Mouse (Mus musculus) embryo, embryonic 9.5 days (tissue): Measurements from ENCODE around the gene Prrx2.

ENCODE experiments used
- DNase-seq: peaks from one replicate; pipeline ENCODE4 v3.0.0-alpha.2; 2017; ENCODE audit errors: extremely low spot score

Prrx2 gene

GRCm38 (mm10) chr2:30870863-30871262, 36.1 kb downstream of the Prrx2 start:
- no peak for DNase-seq

- DNase-seq: no peak
These were observed 37.9 kb downstream of the Prrx2 start for GRCm38 (mm10) chr2:30872669-30873068.

DNA sequence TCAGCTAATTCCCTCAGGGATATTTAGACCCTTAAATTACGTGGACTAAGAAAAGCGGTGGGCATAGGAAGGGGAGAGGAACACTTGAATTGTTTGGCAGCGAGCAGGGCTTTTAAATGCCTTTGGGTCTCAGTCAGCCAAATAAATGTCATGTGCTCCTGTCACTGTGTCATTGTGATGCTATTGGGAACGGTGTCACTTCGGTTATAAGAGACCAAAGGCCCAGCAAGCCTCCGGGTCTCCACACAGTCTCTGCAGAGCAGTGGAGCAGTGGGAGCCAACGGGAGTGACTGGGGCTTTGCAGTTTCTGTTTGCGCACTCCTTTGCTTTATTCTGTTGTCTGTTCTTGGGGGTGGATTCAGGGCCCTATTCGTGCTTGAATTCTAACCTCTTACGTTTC, 39.7 kb downstream of the Prrx2 start:
- DNase-seq: no peak

DNA sequence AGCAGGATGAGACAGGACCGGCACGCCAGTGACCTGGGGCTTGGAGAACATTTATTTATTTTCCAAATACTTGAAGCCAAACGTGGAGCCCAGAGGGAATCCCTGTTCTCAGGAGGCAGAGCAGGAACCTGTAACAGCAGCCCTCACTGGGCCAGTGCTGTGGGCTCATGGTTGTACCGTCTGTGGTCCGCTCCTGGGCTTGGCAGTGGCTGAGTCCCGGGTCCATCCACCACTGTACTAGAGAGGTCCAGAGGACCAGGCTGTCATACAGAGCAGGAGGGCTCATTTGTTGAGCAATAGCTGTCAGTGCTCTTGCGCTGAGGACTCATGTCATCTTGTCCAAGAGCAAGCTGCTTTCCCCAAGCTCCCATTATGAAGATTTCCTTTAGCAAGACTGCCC, 40.3 kb downstream of the Prrx2 start:
- no peak for DNase-seq

- DNase-seq: peak; percentile 40
These were observed 41.1 kb downstream of the Prrx2 start for GRCm38 (mm10) chr2:30875621-30876432.

DNA sequence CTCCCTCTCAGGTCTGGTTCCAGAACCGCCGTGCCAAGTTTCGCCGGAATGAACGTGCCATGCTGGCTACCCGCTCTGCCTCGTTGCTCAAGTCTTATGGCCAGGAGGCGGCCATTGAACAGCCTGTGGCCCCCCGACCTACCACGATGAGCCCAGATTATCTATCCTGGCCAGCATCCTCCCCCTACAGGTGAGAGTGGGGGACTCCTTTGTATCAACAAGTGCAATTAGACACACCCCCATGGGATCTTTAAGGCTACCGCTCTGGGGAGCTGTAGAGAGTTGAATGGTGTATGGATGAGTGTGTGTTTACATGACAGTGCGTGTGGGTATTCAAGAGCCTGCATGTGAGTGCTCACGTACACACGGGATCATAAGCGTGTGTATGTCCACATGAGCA, 44.7 kb downstream of the Prrx2 start:
- no peak for DNase-seq

GRCm38 (mm10) chr2:30881215-30881614, 46.4 kb downstream of the Prrx2 start:
- DNase-seq: no peak

DNA sequence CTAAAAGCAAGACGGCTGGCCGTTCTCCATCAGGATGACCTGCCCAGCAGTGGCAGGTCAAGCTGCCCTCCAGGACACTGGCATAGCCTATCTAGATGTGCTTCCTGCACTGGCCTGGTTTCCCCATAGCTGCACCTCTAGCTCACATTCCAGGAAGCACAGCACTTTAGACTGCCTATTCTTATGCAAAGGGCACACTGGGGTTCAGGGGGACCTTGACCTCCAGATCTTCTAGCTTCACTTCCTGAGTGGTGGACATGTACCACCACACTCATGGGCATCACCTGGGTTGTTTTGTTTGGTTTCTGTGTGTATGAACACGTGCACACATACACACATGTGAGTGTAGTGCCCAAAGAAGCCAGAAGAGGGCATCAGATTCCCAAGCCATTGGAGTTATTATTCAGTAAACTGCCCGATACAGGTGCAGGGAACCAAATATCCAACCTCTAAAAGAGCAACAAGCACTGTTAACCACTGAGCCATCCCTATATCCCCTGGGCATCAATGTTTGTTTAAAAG, 50.1 kb downstream of the Prrx2 start:
- no peak for DNase-seq

- DNase-seq: peak; percentile 56
These were observed 50.8 kb downstream of the Prrx2 start for GRCm38 (mm10) chr2:30885453-30886163.

GRCm38 (mm10) chr2:30891002-30891401, 56.2 kb downstream of the Prrx2 start:
- peak; percentile 76 for DNase-seq

DNA sequence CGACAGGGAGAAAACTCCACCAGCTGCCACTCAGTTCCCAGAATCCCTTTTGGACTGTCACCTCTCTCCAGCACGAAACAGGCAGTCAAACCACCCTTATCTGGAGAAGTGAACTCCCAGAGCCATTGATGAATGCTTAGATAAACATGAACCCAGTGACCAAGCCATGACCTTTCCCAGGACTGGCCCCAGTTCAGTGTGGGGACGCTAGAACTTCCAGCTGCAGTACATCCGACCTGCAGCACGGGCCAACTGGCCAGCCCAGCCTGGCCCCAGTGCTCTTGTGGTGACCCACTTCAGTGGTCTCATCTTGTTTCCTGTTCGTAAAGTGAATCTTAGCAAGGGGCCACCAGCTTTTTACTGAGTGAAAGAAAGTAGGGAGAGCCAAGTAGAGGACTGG, 58.6 kb downstream of the Prrx2 start:
- peak; percentile 73 for DNase-seq

DNA sequence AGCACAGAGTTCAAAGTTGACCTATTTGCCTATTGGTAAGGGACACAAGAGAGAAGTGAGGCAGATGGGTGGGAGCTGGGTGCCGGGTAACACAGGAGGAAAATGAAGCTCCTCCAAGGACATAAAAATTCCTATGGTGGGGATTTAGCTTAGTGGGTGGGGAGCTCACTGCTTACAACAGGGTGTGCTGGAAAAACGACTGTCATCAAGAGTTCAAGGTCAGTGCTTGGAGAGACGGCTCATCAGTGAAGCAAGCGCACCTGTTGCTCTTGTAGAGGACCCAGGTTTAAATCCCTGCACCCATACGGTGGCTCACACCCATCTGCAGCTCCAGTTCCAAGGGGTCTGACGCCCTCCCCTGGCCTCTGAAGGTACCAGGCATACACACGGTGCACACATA, 59.2 kb downstream of the Prrx2 start:
- no peak for DNase-seq

DNA sequence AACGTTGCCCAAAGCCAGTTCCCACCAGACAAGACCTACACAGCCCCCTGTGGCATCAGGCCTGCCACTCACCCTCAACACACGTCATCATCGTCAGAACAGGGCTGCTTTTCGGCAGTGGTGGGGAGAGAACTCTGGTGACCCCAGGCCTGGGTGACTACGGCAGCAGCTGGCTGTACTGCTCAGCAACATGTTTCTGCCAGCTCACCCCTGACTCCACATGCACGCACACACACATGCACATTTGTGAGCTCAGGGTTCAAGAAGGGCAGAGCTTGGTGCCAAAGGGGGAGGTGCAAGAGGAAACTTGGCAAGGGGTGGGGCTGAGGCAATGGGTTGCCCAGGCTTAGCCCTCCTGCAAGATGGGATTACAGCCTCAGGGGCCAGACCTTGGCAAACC, 62.5 kb downstream of the Prrx2 start:
- no peak for DNase-seq

DNA sequence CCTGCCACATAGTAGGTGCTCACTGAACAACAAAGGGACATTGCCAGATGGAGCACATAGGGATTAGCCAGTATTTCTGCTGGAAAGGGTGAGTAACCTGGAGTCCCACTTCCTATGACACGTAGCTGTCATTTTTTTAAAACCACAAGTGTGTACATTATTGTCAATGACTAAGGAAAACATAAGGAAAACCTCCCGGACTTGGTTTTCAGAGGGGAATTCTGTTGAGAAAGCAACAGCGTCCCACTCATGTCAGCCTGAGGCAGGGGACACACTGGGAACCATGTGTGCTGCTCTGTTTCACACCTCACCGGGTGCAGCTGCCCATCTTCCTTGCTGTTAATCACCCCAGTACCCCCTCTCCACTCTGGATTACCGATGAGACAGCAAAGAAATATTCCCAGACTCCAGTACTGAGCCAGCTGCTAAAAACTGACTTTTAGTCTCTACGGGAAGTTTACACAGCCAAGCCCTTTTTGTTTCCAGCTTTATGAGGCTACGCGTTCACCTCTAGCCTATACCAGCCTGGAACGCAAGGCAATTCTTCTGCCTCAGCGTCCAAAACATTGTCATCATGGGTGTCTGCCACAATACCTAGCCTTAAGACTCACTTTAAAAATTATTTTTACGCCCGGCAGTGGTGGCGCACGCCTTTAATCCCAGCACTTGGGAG, 64.8 kb downstream of the Prrx2 start:
- DNase-seq: no peak

GRCm38 (mm10) chr2:30901646-30902160, 66.9 kb downstream of the Prrx2 start:
- no peak for DNase-seq

- no peak for DNase-seq
These were observed 67.5 kb downstream of the Prrx2 start for GRCm38 (mm10) chr2:30902256-30902655.

DNA sequence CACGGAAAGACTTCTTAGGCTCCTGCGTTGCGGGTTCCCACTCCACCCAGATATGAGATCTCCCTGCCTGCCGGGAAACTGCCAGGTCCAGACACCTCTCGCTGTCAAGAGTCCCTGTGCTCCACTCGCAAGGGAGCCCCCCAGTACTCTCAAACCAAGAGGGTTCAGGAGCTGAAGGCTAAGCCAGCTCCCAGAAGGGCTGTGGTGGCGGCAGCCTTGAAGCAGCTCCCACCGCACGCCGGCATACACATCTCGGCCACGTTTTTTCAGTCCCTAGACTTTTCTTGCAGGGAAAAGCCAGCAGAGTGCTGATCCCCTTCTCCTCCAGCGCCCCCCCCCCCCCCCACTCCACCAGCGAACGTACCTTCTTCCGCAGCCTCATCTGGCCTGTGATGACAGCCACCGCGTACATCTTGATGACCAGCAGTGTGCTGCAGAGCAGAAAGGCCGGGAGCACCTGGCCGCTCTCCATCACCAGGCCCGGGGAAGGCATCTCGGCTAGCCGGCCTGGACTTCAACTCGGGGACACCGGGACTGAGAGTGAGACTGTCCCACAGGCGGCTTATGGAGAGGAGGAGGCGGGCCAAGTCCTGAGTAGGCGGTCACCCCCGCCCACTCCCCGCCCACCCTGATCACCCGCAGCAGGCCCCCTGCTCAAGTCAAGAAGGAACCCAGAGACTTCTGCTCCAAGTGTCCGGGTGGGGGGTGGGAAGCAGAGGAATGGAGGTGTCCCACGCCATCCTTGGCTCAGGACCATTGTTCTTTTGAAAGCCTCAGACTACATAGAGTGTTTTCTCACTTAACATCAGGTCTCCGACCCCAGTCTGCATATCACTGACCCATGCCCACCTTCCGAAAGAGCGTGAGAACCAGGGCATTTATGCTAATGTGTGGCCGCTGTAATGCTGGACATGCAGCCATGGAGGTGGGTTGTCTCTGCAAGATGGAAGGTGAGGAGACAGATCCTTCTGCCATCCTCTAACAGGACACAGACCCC, 68.3 kb downstream of the Prrx2 start:
- peak; percentile 64 for DNase-seq

DNA sequence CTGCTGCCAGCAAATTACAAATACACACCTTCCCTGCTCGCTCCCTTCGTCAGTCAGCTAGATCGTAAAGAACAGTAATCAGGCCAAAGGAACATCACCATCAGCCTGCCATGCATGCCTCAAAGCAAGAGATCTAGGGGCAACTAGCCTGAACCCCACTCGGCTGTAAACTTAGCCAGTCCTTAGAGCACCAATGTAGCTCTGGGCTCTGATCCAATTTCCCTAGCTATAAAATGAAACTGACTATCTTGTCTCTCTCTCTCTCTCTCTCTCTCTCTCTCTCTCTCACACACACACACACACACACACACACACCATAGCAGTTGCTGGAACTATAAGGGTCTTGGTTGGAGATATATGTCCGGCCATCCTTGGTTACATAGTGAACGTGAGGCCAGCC, 69.5 kb downstream of the Prrx2 start:
- DNase-seq: no peak

- no peak for DNase-seq
These were observed 70.2 kb downstream of the Prrx2 start for GRCm38 (mm10) chr2:30904991-30905390.

GRCm38 (mm10) chr2:30905906-30906305, 71.1 kb downstream of the Prrx2 start:
- DNase-seq: no peak

- no peak for DNase-seq
These were observed 71.9 kb downstream of the Prrx2 start for GRCm38 (mm10) chr2:30906641-30907040.
